Mouse (Mus musculus): Measurements from ENCODE around the gene D430041D05Rik.
A peak's percentile ranks its signal among the peaks of the same experiment; 100 is the strongest.

The D430041D05Rik gene

GRCm38 (mm10) chr2:104256585-104256984 lies 154.2 kb downstream of the D430041D05Rik start:
- no peak for DNase-seq

GRCm38 (mm10) chr2:104254944-104255343 lies 155.9 kb downstream of the D430041D05Rik start:
- no peak for DNase-seq

DNA sequence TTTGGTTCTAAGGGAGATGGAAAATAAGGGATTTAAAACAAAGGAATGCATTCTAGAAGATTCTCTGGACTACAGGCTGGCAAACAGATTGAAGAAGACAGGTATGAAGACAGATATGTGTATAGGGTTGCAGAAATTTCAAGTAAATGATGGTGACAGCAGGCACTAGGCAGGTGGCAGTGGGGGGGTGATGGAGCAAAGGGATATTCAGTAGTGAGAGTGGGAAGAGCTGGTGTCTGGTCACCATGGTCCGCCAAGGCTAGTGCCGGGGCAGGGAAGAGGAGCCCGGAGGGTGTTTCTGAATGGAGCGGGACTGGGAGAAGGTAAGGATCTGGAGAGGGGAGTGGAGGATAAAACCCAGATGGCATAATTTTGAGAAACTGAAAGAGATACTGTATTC lies 157.5 kb downstream of the D430041D05Rik start:
- DNase-seq, result no peak

- no peak for DNase-seq
Measured at GRCm38 (mm10) chr2:104251647-104252046, 159.2 kb downstream of the D430041D05Rik start.

GRCm38 (mm10) chr2:104249856-104250255 lies 161.0 kb downstream of the D430041D05Rik start:
- no peak for DNase-seq

- no peak for DNase-seq
Measured at GRCm38 (mm10) chr2:104246851-104247250, 164.0 kb downstream of the D430041D05Rik start.

GRCm38 (mm10) chr2:104242055-104242454 lies 168.8 kb downstream of the D430041D05Rik start:
- no peak for DNase-seq

DNA sequence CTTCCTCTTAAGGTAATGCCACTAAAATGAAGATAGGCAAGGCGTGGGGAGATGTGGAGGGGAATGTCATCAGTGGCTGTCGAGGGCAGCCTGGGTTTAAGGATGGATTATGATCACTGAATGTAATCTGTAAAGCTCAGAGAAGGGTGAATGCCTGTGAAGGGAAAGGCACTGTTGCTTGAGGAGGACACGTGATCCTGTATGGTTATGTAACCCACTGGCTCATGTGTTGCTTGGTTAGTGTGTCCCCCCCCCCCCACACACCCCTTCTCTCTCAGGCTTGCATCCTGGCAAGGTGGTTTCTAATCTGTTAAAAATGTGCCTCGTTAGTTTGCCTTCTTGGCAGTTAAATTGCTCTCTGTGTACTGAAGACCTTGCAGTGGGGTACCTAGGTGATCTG lies 173.7 kb downstream of the D430041D05Rik start:
- no peak for DNase-seq

DNA sequence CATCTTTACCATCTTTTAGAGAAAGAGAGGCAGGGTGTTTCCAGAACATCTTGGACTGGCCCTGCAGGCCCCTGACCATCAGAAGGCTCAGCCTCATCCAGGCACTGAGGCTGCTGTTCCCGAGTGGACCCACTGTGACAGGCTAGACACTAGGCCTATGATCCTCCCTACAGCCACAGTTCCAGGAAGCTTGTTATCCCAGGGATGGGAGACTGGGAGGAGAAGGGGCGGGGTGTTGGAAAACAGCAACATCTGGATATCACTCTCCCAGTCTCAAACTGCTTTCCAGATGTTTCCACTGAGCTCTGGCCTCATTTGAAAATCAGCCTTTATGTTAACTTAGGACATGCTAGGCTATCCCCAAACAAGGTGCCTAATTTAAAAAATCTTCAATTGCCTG lies 180.4 kb downstream of the D430041D05Rik start:
- peak; percentile 17 to 41 for DNase-seq

DNA sequence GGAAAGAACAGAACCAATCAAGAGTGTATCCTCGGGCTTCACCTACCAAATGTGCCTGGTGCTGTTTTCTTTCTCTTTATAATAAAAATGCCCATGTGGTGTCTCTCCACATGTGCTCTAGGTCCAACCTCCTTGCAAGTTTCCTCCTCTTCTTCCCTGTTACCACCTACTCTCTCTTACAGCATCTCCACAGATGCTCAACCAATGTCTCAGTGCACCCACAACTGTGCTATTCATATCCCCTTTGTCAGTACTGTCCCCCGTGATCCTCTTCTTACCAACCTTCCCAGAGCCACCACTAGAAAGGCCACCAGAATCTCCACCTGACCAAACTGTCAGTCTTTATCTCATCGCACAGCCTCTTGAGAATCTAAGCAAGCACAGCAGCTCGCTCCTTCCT lies 184.8 kb downstream of the D430041D05Rik start:
- DNase-seq, result no peak

GRCm38 (mm10) chr2:104219733-104220391 lies 191.0 kb downstream of the D430041D05Rik start:
- peak; percentile 14 to 62 for DNase-seq

- DNase-seq, result peak; percentile 24 to 63
Measured at GRCm38 (mm10) chr2:104218588-104219065, 192.2 kb downstream of the D430041D05Rik start.

DNA sequence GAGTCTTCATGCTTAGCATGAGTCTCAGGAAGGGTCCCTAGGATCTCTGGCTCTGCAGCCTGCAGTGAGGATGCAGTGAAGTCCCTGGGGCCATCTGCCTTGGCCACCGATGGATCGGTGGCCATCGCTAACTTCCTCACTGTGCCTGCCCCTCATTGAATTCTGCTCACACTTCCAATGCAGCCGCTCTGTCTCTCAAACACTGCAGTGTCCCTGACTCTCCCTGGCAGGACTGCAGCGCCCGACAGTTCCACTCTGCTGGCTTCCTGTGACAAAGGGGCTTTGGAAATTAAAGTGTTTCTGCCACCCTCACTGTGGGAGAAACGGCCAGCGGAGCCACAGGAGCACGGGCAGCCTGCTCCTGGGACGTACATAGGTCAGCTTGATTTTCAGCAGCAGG lies 192.7 kb downstream of the D430041D05Rik start:
- peak in 1 of 2 experiments; percentile 41 for DNase-seq

DNA sequence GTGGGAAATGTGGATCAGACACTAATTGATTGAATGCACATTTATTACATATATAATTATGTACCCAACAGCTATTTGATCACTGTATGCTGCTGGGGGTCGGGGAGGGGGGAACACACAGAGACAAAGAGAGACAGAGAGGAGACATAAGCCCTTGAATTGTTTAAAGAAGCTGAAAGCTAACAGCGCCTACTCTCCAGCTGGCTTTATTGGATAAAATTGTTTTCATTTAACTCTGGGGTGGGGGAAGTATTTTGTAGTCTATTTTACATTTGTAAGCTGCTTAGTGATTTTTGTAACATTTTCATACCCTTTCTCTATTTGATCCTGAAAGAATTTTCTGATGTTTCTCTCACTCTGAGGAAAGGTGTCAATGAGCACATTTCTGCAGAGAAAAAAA lies 201.4 kb downstream of the D430041D05Rik start:
- DNase-seq, result no peak

GRCm38 (mm10) chr2:104208415-104208814 lies 202.4 kb downstream of the D430041D05Rik start:
- no peak for DNase-seq

DNA sequence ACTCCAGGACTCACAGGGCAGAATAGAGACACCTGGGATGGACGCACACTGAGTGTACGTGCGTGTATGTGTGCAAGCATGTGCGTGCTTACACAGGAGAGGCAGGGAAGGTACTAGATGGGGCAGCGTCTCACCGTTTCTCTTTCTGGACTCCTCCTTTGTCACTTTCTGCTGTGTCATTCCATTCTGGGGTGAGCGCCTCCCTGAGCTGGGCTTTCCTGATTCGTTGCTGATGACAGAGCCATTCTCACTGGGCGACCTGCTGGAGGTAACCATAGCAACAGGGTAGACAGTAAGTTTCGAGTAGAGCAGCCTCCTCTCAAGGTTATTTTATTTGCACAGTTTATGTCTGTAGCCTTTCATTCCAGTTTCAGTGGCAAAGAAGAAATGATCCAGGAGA lies 202.9 kb downstream of the D430041D05Rik start:
- no peak for DNase-seq

DNA sequence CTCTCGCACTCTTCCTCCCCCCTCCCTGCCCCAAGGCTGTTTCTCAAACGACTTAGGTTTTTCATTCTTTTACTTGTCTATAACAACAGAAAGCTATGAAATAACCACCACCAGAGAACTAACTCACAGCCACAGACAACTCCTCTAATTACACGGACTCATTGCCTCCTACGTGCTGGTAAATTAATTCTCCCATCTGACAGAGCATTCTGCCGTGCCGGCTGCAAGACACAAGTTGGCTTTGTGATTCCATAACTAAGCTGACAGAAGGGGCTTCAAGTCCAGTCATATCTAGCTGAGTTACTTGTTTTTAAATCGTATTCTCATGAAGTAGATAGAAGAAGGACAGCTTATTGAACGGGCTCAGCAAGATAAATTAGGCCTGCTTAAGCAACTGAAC lies 205.2 kb downstream of the D430041D05Rik start:
- no peak for DNase-seq

- DNase-seq, result no peak
Measured at GRCm38 (mm10) chr2:104200211-104200610, 210.6 kb downstream of the D430041D05Rik start.

GRCm38 (mm10) chr2:104198186-104198585 lies 212.6 kb downstream of the D430041D05Rik start:
- DNase-seq, result no peak

DNA sequence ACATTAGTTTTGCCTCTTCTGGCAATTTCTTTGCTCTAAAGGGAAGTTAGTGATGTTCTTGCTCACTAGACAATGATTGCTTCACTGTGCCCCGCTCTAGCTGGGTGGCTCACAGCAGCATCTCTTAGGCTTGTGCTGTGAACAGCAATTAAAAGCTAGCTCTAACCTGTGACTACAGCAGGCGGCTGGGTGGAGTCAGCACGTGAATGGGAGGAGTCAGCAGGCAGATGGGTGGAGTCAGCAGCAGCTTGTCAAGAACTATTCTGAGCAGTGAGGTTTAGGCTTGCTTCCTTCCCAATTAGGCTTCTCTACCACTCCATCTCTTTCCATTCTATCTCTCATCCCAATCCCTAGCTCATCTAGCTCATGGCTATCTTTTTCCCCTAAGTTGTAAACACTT lies 213.5 kb downstream of the D430041D05Rik start:
- DNase-seq, result no peak

- no peak for DNase-seq
Measured at GRCm38 (mm10) chr2:104192401-104193141, 218.2 kb downstream of the D430041D05Rik start.

DNA sequence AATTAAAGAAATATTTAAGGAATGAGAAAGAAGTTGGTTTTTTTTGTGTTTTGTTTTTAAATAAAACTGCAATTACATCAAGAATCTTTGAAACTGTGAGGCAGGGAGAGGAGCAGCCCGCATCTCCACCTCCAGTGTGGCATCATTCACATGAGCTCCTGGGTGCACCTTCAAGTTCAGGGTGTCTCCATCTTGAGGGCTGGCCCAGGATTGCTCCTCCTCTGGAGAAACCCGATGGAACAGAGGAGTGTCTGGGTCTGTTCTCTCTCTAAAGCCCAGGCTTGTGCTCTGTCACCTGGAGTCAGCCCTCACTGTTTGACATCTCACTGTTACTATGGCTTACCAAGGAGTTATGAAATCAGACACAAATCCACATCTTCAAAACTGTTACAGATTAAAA lies 219.1 kb downstream of the D430041D05Rik start:
- no peak for DNase-seq

GRCm38 (mm10) chr2:104188859-104189258 lies 222.0 kb downstream of the D430041D05Rik start:
- no peak for DNase-seq

- DNase-seq, result no peak
Measured at GRCm38 (mm10) chr2:104187073-104187472, 223.7 kb downstream of the D430041D05Rik start.

All from lung, postnatal 4 days (tissue).